Mouse (Mus musculus) intestine, embryonic 14.5 days (tissue): ENCODE measurements around the gene Rnf7. TPM values are rescaled to one million over a fixed set of nuclear protein-coding genes. Genes with fewer than 3 reads are reported as not detected.

Experiments
- ATAC-seq: fragments of 200-750 bp; cut with Nextera tagmentation; replicated peaks from 2 replicates; pipeline ENCODE4 v1.8.0; 2017; ENCODE audit warnings: low read depth, moderate number of reproducible peaks, moderate TSS enrichment, moderate library complexity; ENCODE audit not compliant: low FRiP score, low TSS enrichment
- DNase-seq: peaks from one replicate; pipeline ENCODE4 v3.0.0-alpha.2; 2018; ENCODE audit warnings: low spot score
- H3K27ac ChIP-seq: fragments of 300-500 bp; sonication (generic); 2 replicates; pipeline ENCODE4 v1.5.1; 2014; ENCODE audit warnings: low read depth, mild to moderate bottlenecking, control low read depth
- H3K27me3 ChIP-seq: fragments of 300-500 bp; sonication (generic); replicated peaks from 2 replicates; pipeline ENCODE4 v1.6.1; 2014; ENCODE audit warnings: low read length, control low read depth; ENCODE audit not compliant: control insufficient read depth, insufficient read depth
- H3K36me3 ChIP-seq: fragments of 300-500 bp; sonication (generic); 2 replicates; pipeline ENCODE4 v1.6.1; 2014; ENCODE audit warnings: low read length, control low read depth; ENCODE audit not compliant: control insufficient read depth, insufficient read depth
- H3K4me1 ChIP-seq: fragments of 300-500 bp; sonication (generic); replicated peaks from 2 replicates; pipeline ENCODE4 v1.6.1; 2014; ENCODE audit warnings: low read length, control low read depth, mixed read lengths; ENCODE audit not compliant: control insufficient read depth, insufficient read depth
- H3K4me2 ChIP-seq: fragments of 300-500 bp; sonication (generic); 2 replicates; pipeline ENCODE4 v1.6.1; 2014; ENCODE audit warnings: low read length
- H3K4me3 ChIP-seq: fragments of 300-500 bp; sonication (generic); 2 replicates; pipeline ENCODE4 v1.5.1; 2014; ENCODE audit warnings: low read depth, low read length, control low read depth, mixed read lengths
- H3K9ac ChIP-seq: fragments of 300-500 bp; sonication (generic); 2 replicates; pipeline ENCODE4 v1.6.1; 2014; ENCODE audit warnings: mild to moderate bottlenecking, low read length
- H3K9me3 ChIP-seq: fragments of 300-500 bp; sonication (generic); 2 replicates; pipeline ENCODE4 v1.6.1; 2016; ENCODE audit warnings: low read length, control low read depth; ENCODE audit not compliant: control insufficient read depth
- WGBS: fragments of 180-500 bp; shearing (Covaris S2); extraction: QIAGEN DNeasy Blood & Tissue Kit; methylation state at CpG from one replicate; pipeline ENCODE4 v1.1.7; 2014; 5-methylcytosine and 5-hydroxymethylcytosine counted together
- polyA plus RNA-seq: library from polyadenylated mRNA; unstranded; fragments of >200 nt; fragmentation: Nextera tagmentation; extraction: Ambion mirVana; gene quantifications from 2 replicates; pipeline ENCODE4 v1.2.1, GENCODE M21; 2014

Gene Rnf7
- polyA plus RNA-seq, 1 experiment from 2014 or later: 232 TPM

GRCm38 (mm10) chr9:96460117-96460865 lies 18.2 kb downstream of the Rnf7 start:
- 85% methylated on average over 10 of the region's 10 CpGs for WGBS
- no peaks in the 10 kb centered on the region for H3K4me1 ChIP-seq

GRCm38 (mm10) chr9:96455618-96456017 lies 22.9 kb downstream of the Rnf7 start:
- Histone ChIP-seq H3K4me3 (no peak overlapping the region), H3K4me1 (no peaks in the 10 kb centered on the region; the same call in 1 of the 2 replicates), H3K36me3 (no peaks in the 10 kb centered on the region), H3K9ac (no peak overlapping the region), H3K4me2 (no peak overlapping the region), H3K9me3 (no peaks in the 10 kb centered on the region), H3K27ac (no peak overlapping the region), H3K27me3 (no peaks in the 10 kb centered on the region)
- DNase-seq (no peak), ATAC-seq (no peak)
- 65% methylated on average over 8 of the region's 8 CpGs for WGBS

More at GRCm38 (mm10) chr9:96460117-96460865, 18.2 kb downstream of the Rnf7 start:
- no peak overlapping the region for H3K4me2 ChIP-seq
- no peak overlapping the region for H3K9ac ChIP-seq
- peaks cover 7% of the 10 kb centered on the region; the same call in 1 of the 2 replicates for H3K9me3 ChIP-seq
- no peaks in the 10 kb centered on the region for H3K27me3 ChIP-seq
- H3K4me3 ChIP-seq: no peak overlapping the region
- ATAC-seq: no peak
- no peak overlapping the region for H3K27ac ChIP-seq
- DNase-seq: no peak
- H3K36me3 ChIP-seq: no peaks in the 10 kb centered on the region

GRCm38 (mm10) chr9:96452956-96453355 lies 25.5 kb downstream of the Rnf7 start:
- 78% methylated on average over 4 of the region's 4 CpGs for WGBS
- DNase-seq: no peak
- Histone ChIP-seq H3K4me1 (no peaks in the 10 kb centered on the region; the same call in 1 of the 2 replicates), H3K9me3 (no peaks in the 10 kb centered on the region), H3K27ac (no peak overlapping the region), H3K36me3 (no peaks in the 10 kb centered on the region), H3K9ac (no peak overlapping the region), H3K4me3 (no peak overlapping the region), H3K4me2 (no peak overlapping the region), H3K27me3 (no peaks in the 10 kb centered on the region)
- ATAC-seq: no peak

GRCm38 (mm10) chr9:96450900-96451720 lies 27.4 kb downstream of the Rnf7 start:
- H3K27ac ChIP-seq: no peak overlapping the region
- no peaks in the 10 kb centered on the region for H3K27me3 ChIP-seq
- H3K4me1 ChIP-seq: no peaks in the 10 kb centered on the region; the same call in 1 of the 2 replicates
- no peaks in the 10 kb centered on the region for H3K9me3 ChIP-seq
- H3K9ac ChIP-seq: no peak overlapping the region
- WGBS: 47% methylated on average over 12 of the region's 12 CpGs
- H3K4me2 ChIP-seq: no peak overlapping the region
- DNase-seq: no peak
- H3K4me3 ChIP-seq: no peak overlapping the region
- no peaks in the 10 kb centered on the region for H3K36me3 ChIP-seq
- peak; percentile 60; the same call in 1 of the 2 replicates for ATAC-seq

- H3K9ac ChIP-seq: no peak overlapping the region
- no peak for ATAC-seq
- H3K9me3 ChIP-seq: no peaks in the 10 kb centered on the region
- no peaks in the 10 kb centered on the region for H3K27me3 ChIP-seq
- H3K27ac ChIP-seq: no peak overlapping the region
- 89% methylated on average over 9 of the region's 9 CpGs for WGBS
- H3K4me3 ChIP-seq: no peak overlapping the region
- DNase-seq: no peak
- no peaks in the 10 kb centered on the region for H3K36me3 ChIP-seq
- no peaks in the 10 kb centered on the region; the same call in 1 of the 2 replicates for H3K4me1 ChIP-seq
- no peak overlapping the region for H3K4me2 ChIP-seq
Measured at GRCm38 (mm10) chr9:96449514-96449913, 29.0 kb downstream of the Rnf7 start.

GRCm38 (mm10) chr9:96445351-96445750 lies 33.1 kb downstream of the Rnf7 start:
- H3K27ac ChIP-seq: no peak overlapping the region
- ATAC-seq (no peak), DNase-seq (no peak)
- H3K36me3 ChIP-seq: no peaks in the 10 kb centered on the region
- 68% methylated on average over 4 of the region's 4 CpGs for WGBS
- no peak overlapping the region for H3K4me3 ChIP-seq
- H3K27me3 ChIP-seq: no peaks in the 10 kb centered on the region
- H3K4me1 ChIP-seq: no peaks in the 10 kb centered on the region
- H3K4me2 ChIP-seq: no peak overlapping the region
- no peak overlapping the region for H3K9ac ChIP-seq
- no peaks in the 10 kb centered on the region for H3K9me3 ChIP-seq

- DNase-seq (no peak), ATAC-seq (no peak)
- no peak overlapping the region for H3K4me3 ChIP-seq
- H3K9me3 ChIP-seq: no peaks in the 10 kb centered on the region
- H3K4me2 ChIP-seq: no peak overlapping the region
- H3K36me3 ChIP-seq: no peaks in the 10 kb centered on the region
- H3K27ac ChIP-seq: no peak overlapping the region
- peaks cover 14% of the 10 kb centered on the region for H3K4me1 ChIP-seq
- no peaks in the 10 kb centered on the region for H3K27me3 ChIP-seq
- no peak overlapping the region for H3K9ac ChIP-seq
- WGBS: 26% methylated on average over 10 of the region's 10 CpGs
Measured at GRCm38 (mm10) chr9:96442081-96442480, 36.4 kb downstream of the Rnf7 start.

GRCm38 (mm10) chr9:96438334-96438871 lies 40.1 kb downstream of the Rnf7 start:
- DNase-seq: no peak
- ATAC-seq: peak; percentile 42
- H3K9me3 ChIP-seq: no peaks in the 10 kb centered on the region
- H3K9ac ChIP-seq: peak overlapping the region; percentile 48; the same call in 1 of the 2 replicates
- H3K4me3 ChIP-seq: peak overlapping the region; percentile 34
- H3K27ac ChIP-seq: peak overlapping the region; percentile 64
- no peaks in the 10 kb centered on the region for H3K36me3 ChIP-seq
- H3K4me1 ChIP-seq: peaks cover 15% of the 10 kb centered on the region
- no peaks in the 10 kb centered on the region for H3K27me3 ChIP-seq
- peak overlapping the region; percentile 62 for H3K4me2 ChIP-seq
- WGBS: 1% methylated on average over 8 of the region's 8 CpGs
